Mouse (Mus musculus) right cerebral cortex, adult 2 months (tissue): ENCODE measurements at regions not wholly inside any gene's neighbourhood (a gene's known extent, or its start where the extent isn't known, plus 50 kb on each side); places are given as distances from the start of the nearest gene placed in this dataset.
"Not testable (repeated sequence)": the region's sequence is repeated elsewhere in the genome, so short reads cannot be mapped to it uniquely, and the experiment has no call there.

ENCODE experiments used
- DNase-seq, 2 experiments: peaks; one replicate each; pipeline ENCODE4 v3.0.0; 2021 to 2022; ENCODE audit warnings: low spot score in 2 of 2

GRCm38 (mm10) chrX:19341231-19342007 is 139.7 kb downstream of the Tex13c3 start:
- not testable (repeated sequence) for DNase-seq

- no peak for DNase-seq
These were observed 167.8 kb downstream of the Tex13c3 start for GRCm38 (mm10) chrX:19313286-19313685.

GRCm38 (mm10) chrX:19311809-19312559 is 169.1 kb downstream of the Tex13c3 start:
- no peak for DNase-seq

- no peak for DNase-seq
These were observed 169.7 kb downstream of the Tex13c3 start for GRCm38 (mm10) chrX:19311377-19311776.

GRCm38 (mm10) chrX:19288171-19288570 is 192.9 kb downstream of the Tex13c3 start:
- no peak for DNase-seq

GRCm38 (mm10) chrX:19286431-19286830 is 194.7 kb downstream of the Tex13c3 start:
- DNase-seq: no peak

- no peak for DNase-seq
These were observed 195.3 kb downstream of the Tex13c3 start for GRCm38 (mm10) chrX:19285773-19286172.

- no peak for DNase-seq
These were observed 198.0 kb downstream of the Tex13c3 start for GRCm38 (mm10) chrX:19283078-19283477.

GRCm38 (mm10) chrX:19264237-19264636 is 216.9 kb downstream of the Tex13c3 start:
- no peak for DNase-seq

GRCm38 (mm10) chrX:19246777-19247619 is 234.1 kb downstream of the Tex13c3 start:
- DNase-seq: no peak

GRCm38 (mm10) chrX:19237738-19238261 is 243.3 kb downstream of the Tex13c3 start:
- DNase-seq: peak; percentile 37 to 42

- DNase-seq: peak in 1 of 2 experiments; percentile 21
These were observed 243.9 kb downstream of the Tex13c3 start for GRCm38 (mm10) chrX:19237048-19237737.

GRCm38 (mm10) chrX:19235449-19235848 is 245.7 kb downstream of the Tex13c3 start:
- no peak for DNase-seq

- no peak for DNase-seq
These were observed 249.3 kb downstream of the Tex13c3 start for GRCm38 (mm10) chrX:19231823-19232222.

- DNase-seq: no peak
These were observed 257.8 kb downstream of the Tex13c3 start for GRCm38 (mm10) chrX:19223336-19223735.

- DNase-seq: no peak
These were observed 260.2 kb downstream of the Tex13c3 start for GRCm38 (mm10) chrX:19220785-19221496.

- DNase-seq: no peak
These were observed 261.4 kb downstream of the Tex13c3 start for GRCm38 (mm10) chrX:19219727-19220126.

GRCm38 (mm10) chrX:19219301-19219700 is 261.8 kb downstream of the Tex13c3 start:
- DNase-seq: no peak

- no peak for DNase-seq
These were observed 274.7 kb downstream of the Tex13c3 start for GRCm38 (mm10) chrX:19206420-19206819.

GRCm38 (mm10) chrX:19202542-19202941 is 278.6 kb downstream of the Tex13c3 start:
- no peak for DNase-seq

GRCm38 (mm10) chrX:19201383-19201782 is 279.7 kb downstream of the Tex13c3 start:
- DNase-seq: no peak
